ENCODE assay signal across 8 mouse cellular contexts in the genomic region with DNA sequence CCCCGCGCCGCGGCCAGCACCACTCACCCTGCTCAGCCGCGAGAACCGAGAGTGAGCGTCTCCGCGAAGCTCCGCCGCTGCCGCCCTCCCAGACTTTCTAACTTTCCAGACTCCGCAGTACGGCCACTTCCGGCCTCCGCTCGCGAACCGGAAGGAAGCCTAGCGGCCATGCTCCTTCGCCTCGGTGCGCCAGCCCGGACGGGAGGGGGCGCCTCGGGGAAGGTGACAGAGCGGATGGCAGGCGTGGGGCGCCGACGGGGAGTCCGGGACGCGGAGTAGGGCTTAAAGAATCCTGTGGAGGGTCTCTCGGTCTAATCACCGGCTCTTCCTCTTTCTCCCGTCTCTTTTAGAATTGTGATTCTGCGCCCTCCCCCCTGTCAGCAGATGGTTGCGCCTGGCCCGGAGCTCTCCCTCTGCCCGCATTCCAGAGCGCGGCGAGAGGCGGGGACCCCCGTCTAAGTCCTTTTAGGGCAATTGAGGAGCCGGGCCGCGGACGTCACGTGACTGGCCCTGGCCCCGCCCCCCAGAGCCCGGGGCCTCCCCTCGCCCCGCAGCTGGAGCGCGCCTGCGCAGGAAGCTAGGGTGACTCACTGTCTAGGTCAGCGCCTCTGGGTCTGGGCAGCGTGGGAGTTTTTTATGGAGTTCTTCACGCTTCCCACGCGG. TPM values are rescaled to one million over a fixed set of nuclear protein-coding genes. Genes with fewer than 3 reads are reported as not detected.
DNase-seq lines count a peak whose midpoint lies in the region; ATAC-seq lines count a peak whose summit lies in the region.

A gene (plus strand): TSS at position 553 of the 663 bp plus-strand sequence.

- H3K9me3 ChIP-seq in heart, embryonic 13.5 days: no peaks in the 10 kb centered on the region; the same call in 1 of the 2 replicates
- no peaks in the 10 kb centered on the region for H3K9me3 ChIP-seq in liver, embryonic 12.5 days (replicated peaks)
- H3K9me3 ChIP-seq in stomach, embryonic 15.5 days: no peaks in the 10 kb centered on the region

- peak within 1 kb of the TSS; percentile 87 for H3K4me3 ChIP-seq in brown adipose tissue, adult 24 weeks (ENCODE audit: insufficient read depth, low read depth, low read length)
- peak within 1 kb of the TSS; percentile 95 for H3K4me3 ChIP-seq in heart, embryonic 13.5 days
- peak within 1 kb of the TSS; percentile 85 for H3K4me3 ChIP-seq in liver, embryonic 12.5 days
- peak within 1 kb of the TSS; percentile 92 for H3K4me3 ChIP-seq in stomach, embryonic 15.5 days (replicated peaks)

- ATAC-seq in heart, embryonic 13.5 days (ENCODE audit: extremely low read depth, insufficient number of reproducible peaks, low FRiP score, low TSS enrichment): peak; percentile 90
- ATAC-seq in liver, embryonic 12.5 days: peak; percentile 92
- ATAC-seq in stomach, embryonic 15.5 days (ENCODE audit: insufficient read depth, low FRiP score, low read depth): peak; percentile 93

- H3K36me3 ChIP-seq in heart, embryonic 13.5 days: peaks cover 10% of the 10 kb centered on the region
- peaks cover 13% of the 10 kb centered on the region for H3K36me3 ChIP-seq in liver, embryonic 12.5 days
- H3K36me3 ChIP-seq in stomach, embryonic 15.5 days: no peaks in the 10 kb centered on the region

- H3K4me2 ChIP-seq in heart, embryonic 13.5 days: peak within 1 kb of the TSS; percentile 79
- peak within 1 kb of the TSS; percentile 75 for H3K4me2 ChIP-seq in liver, embryonic 12.5 days
- peak within 1 kb of the TSS; percentile 59 for H3K4me2 ChIP-seq in stomach, embryonic 15.5 days

- under 1% methylated on average over 65 of the region's 65 CpGs for WGBS in heart, embryonic 13.5 days
- WGBS in liver, embryonic 12.5 days (ENCODE audit: insufficient replicate concordance): under 1% methylated on average over 65 of the region's 65 CpGs
- WGBS in stomach, embryonic 15.5 days: under 1% methylated on average over 64 of the region's 65 CpGs

- H3K4me1 ChIP-seq in brown adipose tissue, adult 24 weeks (ENCODE audit: control insufficient read depth, insufficient read depth, insufficient read length, low read length): peaks cover 17% of the 10 kb centered on the region
- peaks cover 47% of the 10 kb centered on the region for H3K4me1 ChIP-seq in heart, embryonic 13.5 days
- H3K4me1 ChIP-seq in liver, embryonic 12.5 days: peaks cover 48% of the 10 kb centered on the region
- H3K4me1 ChIP-seq in stomach, embryonic 15.5 days: peaks cover 22% of the 10 kb centered on the region

- no peaks in the 10 kb centered on the region for H3K27me3 ChIP-seq in heart, embryonic 13.5 days (replicated peaks)
- no peaks in the 10 kb centered on the region for H3K27me3 ChIP-seq in liver, embryonic 12.5 days (replicated peaks)
- no peaks in the 10 kb centered on the region for H3K27me3 ChIP-seq in stomach, embryonic 15.5 days (replicated peaks)

- peak within 1 kb of the TSS; percentile 100 for H3K9ac ChIP-seq in heart, embryonic 13.5 days
- peak within 1 kb of the TSS; percentile 96 for H3K9ac ChIP-seq in liver, embryonic 12.5 days
- peak within 1 kb of the TSS; percentile 98 for H3K9ac ChIP-seq in stomach, embryonic 15.5 days

- peak within 1 kb of the TSS; percentile 100 for H3K27ac ChIP-seq in brown adipose tissue, adult 24 weeks (replicated peaks; ENCODE audit: low read depth, low read length)
- H3K27ac ChIP-seq in heart, embryonic 13.5 days (replicated peaks): peak within 1 kb of the TSS; percentile 100
- peak within 1 kb of the TSS; percentile 99 for H3K27ac ChIP-seq in liver, embryonic 12.5 days
- peak within 1 kb of the TSS; percentile 100 for H3K27ac ChIP-seq in stomach, embryonic 15.5 days

- peak; percentile 98 for DNase-seq in CD4-positive, CD25-positive, alpha-beta regulatory T cell, adult 2 months (ENCODE audit: low read depth, low spot score)
- peak; percentile 63 for DNase-seq in fat pad, adult 2 months (ENCODE audit: extremely low read depth, low read depth, low spot score)
- DNase-seq in kidney, postnatal 10 days: peak; percentile 100
- DNase-seq in natural killer cell, adult 2 months (ENCODE audit: low spot score in 2 of 2): peak; percentile 99

RNA-seq across cellular contexts. Expression of the gene that starts here (rescaled TPM):
- polyA plus RNA-seq in brown adipose tissue, adult 24 weeks (2012; ENCODE audit: insufficient read depth, insufficient read length, missing spikeins): 10.1 and 21.6 TPM in 2 replicates
- 156 and 169 TPM in 2 replicates for polyA plus RNA-seq in heart, embryonic 13.5 days (2015; fragmentation: Nextera tagmentation; extraction: Ambion mirVana)
- polyA plus RNA-seq in liver, embryonic 12.5 days (2016; fragmentation: Nextera tagmentation; extraction: Ambion mirVana): 3.5 and 3.9 TPM in 2 replicates
- polyA plus RNA-seq in stomach, embryonic 15.5 days (2015; fragmentation: Nextera tagmentation; extraction: Ambion mirVana): 12.7 and 12.8 TPM in 2 replicates

Comparison
In these comparisons a context has a peak if more than half of its experiments do, and no peak if none do; other contexts are left out.
1. Peak in every context shown above with its lines: DNase-seq, ATAC-seq, H3K4me3 ChIP-seq and H3K27ac ChIP-seq.